Mouse (Mus musculus): ENCODE results near the gene Ppp1r37.

The Ppp1r37 gene

DNA sequence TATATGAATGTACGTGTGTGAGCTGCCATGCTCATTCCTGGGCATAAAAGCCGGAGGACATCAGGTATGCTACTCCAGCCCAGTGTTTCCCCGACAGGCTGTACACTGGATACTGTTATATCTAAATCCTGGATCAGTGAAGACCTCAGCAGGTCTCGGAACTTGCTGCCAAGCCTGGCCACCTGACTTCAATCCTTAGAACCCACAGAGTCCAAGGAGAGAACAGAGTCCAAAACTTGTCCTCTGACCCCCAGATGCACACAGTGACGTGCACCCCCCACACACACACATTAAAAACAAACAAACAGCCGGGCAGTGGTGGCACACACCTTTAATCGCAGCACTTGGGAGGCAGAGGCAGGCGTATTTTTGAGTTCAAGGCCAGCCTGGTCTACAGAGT, 4.5 kb upstream of the Ppp1r37 start:
- DNase-seq: peak; percentile 80

DNA sequence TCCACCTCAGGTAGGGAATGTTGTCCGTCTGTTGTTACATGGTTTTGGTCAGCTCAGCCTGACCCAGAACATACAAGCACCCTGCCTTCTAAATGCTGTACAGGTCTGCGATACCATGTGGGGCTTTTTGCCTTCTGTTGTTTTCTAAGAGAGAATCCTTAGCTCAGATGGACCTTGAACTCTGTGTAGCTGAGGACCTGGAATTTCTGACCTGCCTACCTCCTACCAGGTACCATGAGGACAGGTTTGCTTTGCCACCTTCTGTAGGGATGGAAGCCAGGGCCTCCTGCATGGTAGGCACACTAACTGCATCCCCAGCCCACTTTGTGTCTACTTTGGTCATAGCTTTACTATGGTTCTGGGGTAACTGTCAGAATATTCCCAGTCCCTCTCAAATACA, 2.9 kb upstream of the Ppp1r37 start:
- no peak for DNase-seq

DNA sequence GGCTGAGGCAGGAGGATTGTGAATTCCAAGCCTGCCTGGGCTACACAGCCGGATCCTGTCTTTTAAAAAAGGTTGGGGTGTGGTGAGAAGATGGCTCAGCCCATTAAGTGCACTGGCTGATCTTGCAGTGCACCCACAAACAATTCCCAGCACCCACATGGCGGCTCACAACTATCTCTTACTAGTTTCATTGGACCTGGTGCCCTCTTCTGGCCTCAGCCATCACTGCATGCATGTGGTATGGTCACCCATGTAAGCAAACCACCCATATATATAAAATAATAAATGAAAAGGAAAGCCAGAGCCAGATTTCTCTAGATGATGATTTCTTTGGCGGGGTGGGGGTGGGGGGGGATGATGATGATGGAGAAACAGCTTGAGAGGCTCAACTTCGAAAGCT, 1.6 kb upstream of the Ppp1r37 start:
- DNase-seq: no peak

DNA sequence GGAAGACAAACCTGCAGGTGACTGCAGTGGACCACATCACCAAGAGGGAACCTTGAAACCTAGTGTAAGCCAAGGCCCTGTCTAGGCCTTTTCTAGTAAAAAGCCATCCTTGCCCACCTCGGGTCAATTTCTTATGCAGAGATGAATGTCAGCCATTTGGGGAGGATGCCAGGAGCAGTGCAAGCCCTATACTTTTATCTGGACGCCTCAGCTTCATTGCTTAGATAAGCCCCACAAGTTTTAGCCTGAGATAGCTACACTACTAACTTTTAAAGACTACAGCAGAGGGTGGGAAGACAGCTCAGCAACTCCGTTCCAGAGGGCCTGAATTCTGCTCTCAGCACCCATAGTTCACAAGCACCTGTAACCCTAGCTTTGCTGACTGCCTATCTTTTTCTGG, 1.0 kb upstream of the Ppp1r37 start:
- no peak for DNase-seq

DNA sequence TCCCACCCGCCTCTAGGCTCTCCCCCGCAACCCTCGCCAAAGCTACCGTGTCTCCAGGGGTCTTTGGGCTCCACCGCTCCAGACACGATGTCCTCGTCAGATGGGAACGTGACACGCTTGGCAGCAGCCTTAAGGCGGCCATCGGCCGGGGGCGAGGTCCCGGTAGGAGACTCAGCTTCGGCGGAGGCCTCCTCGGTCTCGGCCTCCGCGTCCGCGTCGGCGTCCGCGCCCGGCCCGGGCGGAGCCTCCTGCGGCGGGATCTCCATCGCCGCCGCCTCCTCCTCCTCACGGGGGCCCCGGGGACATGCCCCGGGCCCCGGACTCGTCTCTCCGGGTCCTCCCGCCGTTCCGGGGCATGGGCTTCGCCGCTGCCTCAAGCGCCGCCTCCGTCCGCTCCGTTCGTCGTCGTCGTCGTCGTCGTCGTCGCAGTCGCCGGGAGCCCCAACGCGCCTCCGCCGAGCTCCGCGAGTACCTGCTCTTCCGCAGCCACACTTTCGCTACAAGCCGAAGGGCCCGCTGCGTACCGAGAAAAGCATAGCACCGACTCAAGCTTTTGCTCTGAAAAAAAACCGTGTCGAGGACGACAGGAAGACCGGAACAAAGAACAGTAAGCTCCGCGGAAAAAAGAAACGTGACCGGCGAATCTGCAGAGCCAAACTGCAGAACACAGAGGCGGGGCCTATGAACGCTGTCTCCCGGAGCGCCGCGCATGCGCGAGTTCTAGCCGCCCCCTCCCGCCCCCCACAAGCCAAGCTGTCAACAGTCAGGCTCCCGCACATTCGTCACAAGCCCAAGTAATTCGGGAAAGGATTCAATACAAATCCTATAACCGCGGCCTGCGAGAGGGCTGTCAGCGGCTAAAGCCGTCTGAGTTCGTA, 872 bp downstream of the Ppp1r37 start:
- DNase-seq: peak; percentile 82

DNA sequence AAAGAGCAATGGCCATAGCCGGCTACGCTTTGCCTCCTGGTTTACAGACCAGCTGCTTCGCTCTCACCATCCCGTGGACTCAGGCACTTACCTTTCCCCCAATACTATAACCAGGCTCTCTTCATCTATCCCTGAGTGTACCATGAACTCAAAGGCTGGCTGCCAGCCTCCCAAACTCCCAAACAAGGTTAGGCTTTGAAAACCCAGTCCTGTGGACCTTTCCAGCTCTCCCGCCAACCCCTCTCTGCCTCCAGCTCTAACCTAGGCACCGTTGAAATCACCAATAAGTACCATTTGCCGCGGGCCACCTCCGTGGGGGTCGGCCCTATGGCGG, 1.5 kb downstream of the Ppp1r37 start:
- peak; percentile 36 for DNase-seq

DNA sequence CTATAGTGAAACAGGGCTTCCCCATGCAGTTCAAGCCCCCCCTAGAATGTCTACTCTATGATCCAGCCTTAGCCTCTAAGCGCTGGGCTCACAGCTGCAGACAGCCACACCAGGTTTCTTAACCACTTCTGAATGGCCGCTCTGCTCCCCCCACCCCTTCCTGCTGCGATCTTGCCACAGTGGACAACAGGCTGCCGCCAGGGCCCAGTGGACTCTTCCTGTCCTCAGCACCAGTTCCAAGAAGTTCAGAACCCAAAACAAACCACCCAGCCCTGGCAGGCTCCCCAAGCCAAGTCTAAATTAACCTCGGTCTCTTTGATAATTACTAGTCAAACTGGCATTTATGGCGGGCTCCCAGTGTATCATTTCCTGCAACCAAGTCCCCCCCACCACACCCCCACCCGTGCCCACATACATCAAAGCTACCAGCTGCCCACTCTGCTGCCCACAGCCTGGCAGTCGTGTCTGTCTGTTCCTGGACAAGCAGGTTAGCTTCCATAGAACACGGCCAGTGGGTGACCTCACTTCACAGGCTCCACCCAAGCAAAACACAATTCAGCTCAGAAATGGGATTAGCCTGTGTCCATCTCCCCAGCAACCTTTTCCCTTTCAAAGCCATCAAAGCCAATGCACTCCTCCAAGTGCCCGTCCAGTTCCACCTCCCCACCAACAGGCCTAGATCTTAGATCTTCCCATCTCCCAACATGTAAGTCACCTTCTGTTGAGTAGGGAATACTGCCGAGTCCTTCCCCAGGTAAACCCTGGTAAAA, 2.2 kb downstream of the Ppp1r37 start:
- DNase-seq: peak; percentile 28

DNA sequence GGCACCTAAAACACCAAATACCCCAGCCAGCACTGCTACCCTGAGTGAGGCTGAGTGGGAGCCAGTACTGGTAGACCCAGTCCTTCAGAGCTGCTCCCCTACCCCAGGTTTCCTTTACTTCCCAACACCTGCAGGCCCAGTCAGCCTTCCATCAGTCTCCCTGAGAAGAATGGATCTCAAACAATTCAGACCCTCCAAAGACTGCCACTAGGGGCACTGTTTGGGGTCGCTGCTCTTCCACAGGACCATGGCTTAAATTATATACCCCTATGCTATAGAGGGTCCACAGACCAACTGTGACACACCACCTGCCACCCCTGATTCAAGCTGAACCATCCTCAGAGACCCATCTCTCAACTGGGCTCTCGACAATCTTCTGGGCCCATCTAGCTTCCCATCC, 3.9 kb downstream of the Ppp1r37 start:
- no peak for DNase-seq

DNA sequence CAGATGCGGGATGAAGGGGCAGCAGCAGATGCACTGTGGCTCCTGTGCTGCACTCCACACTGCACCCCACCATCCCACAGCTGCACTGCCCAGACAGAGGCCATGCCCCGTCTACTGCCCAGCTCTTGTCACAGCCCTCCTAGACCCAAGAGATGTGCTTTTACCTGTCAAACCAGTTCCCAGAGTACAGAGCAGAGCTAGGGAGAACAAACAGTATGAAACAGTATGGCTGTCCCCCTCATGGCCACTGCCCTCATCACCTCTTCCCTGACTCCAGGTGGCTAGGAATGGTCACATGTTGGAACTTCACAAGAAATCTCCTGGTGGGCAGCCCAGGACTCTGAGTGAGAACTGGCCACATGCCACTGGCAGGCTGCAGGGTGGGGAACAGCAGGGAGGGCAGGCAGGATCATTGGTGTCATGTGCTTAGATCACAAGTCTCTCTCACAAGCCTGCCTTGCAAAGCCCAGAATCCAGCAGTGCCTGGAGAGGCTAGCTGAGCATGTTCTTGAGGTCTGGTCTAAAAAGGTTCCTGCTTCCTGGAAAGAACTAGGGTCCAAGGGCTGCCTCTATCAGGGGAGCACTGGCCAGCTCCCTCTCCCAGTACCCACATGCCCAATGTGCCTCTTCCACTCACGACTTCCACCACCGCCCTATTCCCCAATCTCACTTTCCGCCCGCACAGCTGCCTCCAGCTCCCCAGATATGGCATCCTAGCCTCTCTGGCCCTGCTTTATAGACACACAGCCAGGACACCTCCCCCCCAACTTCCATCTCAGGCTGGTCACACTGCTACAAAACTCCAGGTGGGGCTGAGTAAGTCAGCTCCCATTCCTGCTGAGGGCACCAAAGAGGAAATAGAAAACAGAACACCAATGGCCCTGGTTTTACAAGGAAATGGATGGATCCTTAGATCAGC, 4.6 kb downstream of the Ppp1r37 start:
- DNase-seq: no peak

DNA sequence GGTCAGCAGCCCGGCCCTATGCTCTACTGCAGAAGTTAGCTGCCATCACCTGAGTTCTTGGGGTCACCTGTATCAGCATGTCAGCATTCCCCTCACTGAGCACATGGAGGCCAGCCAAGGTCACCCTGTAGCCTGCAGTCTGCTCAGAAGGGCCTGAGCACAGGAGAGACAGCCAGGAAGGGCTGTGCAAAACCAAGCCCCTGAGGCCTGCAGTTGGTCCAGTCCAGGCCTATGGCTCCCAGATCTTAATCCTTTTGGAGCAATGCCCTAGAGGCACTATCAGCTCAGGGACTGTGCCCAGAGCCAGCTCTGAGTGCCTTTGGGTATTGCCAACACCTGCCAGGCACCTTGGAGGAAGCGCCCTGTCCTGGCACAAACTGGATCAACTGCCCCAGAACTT, 5.8 kb downstream of the Ppp1r37 start:
- DNase-seq: peak; percentile 65

DNA sequence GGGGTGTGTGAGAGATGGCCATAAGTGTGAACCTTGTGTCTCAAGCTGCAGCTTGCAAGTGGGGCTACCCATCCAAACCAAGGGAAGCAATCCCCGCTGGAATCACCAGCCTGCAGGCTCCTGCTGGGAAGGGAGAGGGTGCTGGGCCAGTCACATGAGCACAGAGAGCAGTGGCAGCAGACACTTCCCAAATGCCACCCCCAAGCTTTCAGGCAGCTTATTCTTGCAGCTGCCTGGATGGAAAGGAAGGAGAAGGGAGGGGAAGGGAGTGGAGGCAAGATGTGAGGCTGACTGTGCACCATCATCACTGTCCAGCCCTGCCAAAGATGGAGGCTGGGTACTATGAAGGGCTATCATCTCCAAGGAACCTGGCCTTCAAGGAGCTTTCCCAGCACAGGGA, 8.7 kb downstream of the Ppp1r37 start:
- no peak for DNase-seq

DNA sequence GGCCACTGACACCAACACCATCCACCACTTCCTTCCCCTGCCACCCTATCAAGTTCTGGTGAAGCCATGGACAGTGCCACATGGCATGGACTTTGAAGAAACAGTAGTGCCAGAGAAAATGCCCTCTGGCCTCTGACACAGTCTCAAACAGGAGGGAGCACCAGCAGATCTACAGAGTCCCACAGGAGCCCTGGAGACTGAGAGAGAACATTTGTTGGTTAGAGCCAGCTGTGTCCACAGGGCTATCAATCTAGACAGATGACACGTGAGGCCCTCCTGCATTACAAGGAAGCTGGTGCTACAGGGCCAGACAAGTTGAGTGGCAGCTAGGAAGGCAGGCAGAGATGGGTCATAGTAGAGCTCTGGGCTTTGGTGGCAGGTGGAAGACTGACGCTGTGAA, 10.4 kb downstream of the Ppp1r37 start:
- no peak for DNase-seq

DNA sequence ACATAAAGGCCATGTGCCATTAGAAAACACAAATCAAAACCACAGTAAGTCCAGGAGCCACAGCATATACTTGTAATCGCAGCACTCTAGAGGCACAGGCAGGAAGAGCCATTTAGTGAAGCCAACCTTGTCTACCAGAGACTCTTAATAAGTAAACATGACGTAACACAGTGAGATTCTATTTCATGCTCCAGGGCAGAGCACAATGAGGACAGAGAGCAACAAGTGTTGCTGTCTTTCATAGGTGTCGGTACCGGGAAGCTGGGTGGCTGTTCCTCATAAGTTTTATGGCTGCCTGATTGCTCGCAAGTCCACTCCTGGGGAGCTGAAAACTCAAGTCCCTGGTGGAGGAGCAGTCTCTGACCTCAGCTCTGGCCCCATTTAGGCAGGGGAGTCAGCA, 11.2 kb downstream of the Ppp1r37 start:
- no peak for DNase-seq

DNA sequence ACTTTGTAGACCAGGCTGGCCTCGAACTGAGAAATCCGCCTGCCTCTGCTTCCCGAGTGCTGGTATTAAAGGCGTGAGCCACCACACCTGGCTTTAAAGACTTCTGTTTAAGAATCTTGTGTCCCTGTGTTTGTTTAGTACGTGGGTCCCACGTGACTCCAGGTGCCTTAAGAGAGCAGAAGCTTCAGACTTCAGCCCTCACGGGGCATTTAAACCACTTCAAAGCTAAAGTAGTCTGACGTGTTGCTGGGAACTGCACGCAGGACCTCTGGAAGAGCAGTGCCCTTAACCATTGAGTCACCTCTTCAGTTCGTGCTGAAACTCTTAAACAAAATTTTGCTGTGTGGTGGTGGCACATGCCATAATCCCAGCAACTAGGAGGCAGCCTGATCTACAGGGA, 13.5 kb downstream of the Ppp1r37 start:
- DNase-seq: no peak

DNA sequence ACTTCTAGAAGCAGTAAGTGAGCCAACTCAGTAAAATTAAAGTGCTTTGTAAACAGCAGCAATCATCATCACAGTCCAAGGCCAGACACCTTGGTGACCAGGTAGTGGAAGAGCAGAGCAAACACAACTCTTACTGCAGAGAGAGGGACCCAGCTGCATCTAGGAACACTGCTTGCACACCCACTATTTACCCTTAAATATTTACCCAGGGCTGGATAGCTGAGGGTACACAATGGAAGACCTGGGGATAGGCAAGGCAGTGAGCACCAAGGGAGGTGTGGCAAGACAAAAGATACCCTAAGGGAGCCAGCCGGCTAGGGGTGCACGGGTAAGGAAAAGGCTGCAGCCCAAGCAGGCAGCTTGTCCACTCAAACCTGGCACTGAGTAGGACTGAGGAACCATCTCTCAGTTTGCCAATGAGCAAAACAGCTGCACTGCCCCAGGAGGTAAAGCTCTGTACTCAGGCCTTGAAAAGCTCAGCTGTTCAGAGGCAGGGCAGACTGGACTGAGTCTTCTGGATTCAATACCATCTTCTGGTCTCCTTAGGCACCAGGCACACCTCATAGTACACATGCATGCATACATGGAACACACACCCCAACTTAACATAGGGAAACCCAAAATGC, 15.4 kb downstream of the Ppp1r37 start:
- no peak for DNase-seq

DNA sequence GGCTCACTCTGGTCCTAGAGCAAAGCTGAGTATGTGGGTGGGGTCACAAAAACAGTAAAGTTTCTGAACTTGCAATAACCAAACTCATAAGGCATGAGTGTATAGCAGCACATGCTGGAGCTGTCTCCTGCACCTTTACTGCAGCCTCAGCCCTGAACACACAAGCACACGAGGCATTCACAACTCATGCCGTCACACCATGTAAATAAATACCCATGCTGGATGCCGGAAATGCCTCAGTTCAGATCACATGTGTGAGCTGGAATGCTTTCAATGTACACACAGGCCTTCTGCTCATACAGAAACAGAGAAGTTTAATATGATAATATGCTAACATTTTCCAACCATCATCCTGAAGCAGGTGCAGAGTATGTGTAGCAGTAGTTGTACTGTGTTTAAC, 16.9 kb downstream of the Ppp1r37 start:
- no peak for DNase-seq

DNA sequence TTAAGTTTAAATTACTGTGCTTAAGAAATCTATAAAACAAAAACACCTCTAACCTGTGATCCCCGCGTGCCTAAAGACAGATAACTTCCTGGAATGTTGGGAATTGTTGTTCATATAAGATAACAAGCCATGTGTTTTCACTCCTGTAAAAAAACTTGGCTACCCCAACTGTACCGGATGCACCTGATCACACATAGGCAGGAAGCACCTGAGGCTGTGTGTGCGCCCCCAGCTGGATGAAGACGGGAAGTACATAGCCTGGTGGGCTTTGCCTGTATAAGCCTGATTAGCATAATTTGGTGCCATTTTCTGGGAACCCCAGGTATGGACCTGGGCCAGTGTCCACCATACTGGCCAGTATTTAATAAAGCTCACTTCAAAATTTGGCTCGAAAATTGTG, 19.3 kb downstream of the Ppp1r37 start:
- DNase-seq: no peak

DNA sequence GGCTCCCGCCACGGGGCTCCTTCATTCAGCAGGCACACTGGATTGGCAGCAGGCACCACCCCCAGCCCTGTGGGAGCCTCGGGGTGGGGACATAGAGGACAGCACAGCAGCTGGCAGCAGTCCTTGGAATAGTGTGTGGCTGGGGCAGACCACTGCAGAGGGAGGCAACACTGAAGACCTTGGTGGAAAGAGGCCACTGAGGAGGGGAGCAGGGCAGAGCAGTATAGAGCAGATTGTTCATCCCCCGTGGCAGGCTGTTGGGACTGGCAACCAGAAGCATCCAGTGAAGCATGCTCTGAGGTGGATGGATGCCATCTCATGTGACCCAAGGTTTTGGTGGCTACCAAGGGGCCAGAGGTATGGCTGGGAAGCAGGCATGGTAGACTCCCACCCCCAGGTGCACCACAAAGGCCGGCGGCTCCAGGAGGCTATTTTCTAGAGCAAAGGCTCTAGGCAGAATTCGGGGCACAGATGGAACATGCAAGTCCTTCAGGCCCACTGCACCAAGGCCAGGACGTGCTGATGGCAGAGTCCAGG, 20.7 kb downstream of the Ppp1r37 start:
- peak; percentile 43 for DNase-seq

DNA sequence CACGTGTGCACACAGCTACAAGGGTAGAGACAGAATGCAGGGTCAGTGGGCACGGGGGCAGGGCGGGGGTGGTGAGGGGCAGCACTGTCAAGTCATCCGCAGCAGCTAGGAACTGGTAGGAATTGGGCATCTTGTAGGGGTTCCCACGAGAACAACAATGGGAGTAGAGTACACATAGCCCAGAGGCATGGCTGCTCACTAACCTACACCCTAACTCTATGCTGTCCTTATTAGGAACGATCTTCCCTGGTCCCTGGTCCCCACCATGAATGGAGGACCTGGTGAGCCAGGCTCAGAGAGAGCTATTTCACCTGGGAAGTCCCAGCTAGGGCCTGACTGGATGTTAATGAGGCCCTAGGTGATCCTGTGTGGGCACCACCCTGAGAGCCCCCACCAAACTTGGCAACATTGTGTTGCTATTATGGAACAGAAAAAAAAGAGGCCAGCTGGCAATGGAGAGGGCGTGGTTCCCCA, 21.2 kb downstream of the Ppp1r37 start:
- no peak for DNase-seq

DNA sequence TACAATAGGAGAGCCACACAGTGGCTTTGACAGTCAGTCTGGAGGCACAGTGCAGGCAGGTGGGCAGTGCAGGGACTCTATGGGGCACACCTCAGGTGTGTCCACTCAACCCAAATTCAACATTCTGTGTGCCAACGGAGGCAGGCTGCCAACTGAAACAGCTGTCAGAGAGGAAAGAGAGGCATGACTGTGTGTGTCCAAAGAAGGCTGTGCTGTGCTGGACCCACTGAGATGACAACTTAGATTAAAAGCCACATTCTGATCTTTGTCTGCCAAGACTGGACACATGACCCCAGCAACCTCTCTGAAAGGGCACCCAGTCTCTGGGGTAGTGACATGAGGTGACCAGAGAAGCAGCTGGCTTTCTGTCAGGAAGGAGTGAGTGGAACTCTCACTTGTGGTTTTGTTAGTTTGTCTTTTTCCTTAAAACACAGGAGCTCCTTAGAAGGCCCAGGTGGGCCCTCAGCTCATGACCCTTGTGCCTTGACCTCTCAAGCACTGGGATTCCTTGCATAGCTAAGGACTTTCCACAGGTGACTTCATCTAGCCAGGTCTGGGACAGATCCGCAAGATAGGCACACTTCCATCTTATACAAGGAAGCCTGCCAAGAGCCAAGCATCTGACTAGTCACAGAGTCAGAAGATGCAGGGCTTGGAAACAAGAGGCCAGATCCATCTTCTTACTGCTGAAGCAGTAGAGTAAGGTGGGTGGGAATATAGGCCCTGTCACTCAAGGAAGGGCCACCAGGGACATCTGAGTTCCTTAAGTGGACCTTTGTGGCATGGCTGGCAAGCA, 21.9 kb downstream of the Ppp1r37 start:
- peak; percentile 28 for DNase-seq

DNA sequence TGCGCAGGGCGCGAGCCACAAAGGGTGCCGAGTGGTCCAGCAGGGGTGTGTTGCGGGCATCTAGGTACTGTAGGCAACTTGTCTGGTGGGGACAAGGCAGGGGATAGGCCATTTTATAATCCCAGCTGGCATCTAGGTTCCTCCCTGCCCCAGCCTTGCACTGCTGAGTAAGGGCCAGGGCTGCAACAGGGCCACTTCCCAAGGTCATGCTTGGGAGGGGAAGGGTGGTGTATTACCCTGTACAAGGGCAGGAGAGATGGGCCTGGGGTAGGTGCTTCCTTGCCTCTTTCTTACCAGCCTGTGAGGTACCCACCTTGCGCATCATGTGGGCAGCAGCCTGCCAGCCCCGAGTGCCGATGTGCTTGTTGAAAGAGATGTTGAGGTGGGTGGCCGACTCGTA, 28.2 kb downstream of the Ppp1r37 start:
- DNase-seq: no peak

DNA sequence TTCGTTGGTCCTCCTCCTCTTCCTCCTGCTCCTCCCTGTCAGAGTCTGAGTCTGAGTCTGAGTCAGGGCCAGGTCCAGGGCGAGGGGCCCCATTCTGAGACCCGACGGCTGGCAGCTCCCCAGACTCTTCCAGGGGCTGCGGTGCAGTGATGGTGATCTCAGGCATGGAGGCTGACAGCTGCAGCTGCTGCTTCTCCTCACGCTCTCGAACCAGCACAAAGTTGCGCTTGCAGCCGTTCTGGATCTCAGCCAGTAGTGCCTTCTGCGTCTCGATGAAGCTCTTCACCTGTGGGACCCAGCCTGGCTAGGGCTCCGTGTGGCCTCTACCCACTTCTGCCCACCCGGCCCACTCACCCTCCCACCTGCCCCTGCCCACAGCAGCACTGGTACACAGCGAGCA, 30.6 kb downstream of the Ppp1r37 start:
- no peak for DNase-seq

Measured in kidney, adult 11 months (tissue).